Mouse (Mus musculus) kidney, embryonic 14.5 days (tissue): ENCODE data around the gene Zbtb5. TPM values are rescaled to one million over a fixed set of nuclear protein-coding genes. Genes with fewer than 3 reads are reported as not detected.

Experiments used
- ATAC-seq: fragments of 200-750 bp; cut with Nextera tagmentation; 2 replicates; pipeline ENCODE4 v1.8.0; 2017; ENCODE audit warnings: moderate number of reproducible peaks, mild to moderate bottlenecking, moderate TSS enrichment, moderate library complexity; ENCODE audit not compliant: low FRiP score, low TSS enrichment
- H3K27ac ChIP-seq: fragments of 300-500 bp; sonication (generic); 2 replicates; pipeline ENCODE4 v1.5.1; 2014; ENCODE audit warnings: low read depth, mild to moderate bottlenecking, low read length, moderate library complexity, mixed read lengths
- H3K27me3 ChIP-seq: fragments of 300-500 bp; sonication (generic); 2 replicates; pipeline ENCODE4 v1.6.1; 2014; ENCODE audit warnings: mild to moderate bottlenecking, low read length; ENCODE audit not compliant: control insufficient read depth, insufficient read depth
- H3K36me3 ChIP-seq: fragments of 300-500 bp; sonication (generic); 2 replicates; pipeline ENCODE4 v1.6.1; 2014; ENCODE audit warnings: low read length, mixed read lengths; ENCODE audit not compliant: control insufficient read depth, insufficient read depth
- H3K4me1 ChIP-seq: fragments of 300-500 bp; sonication (generic); 2 replicates; pipeline ENCODE4 v1.6.1; 2014; ENCODE audit warnings: low read length, mixed read lengths; ENCODE audit not compliant: control insufficient read depth, insufficient read depth
- H3K4me2 ChIP-seq: fragments of 300-500 bp; sonication (generic); replicated peaks from 2 replicates; pipeline ENCODE4 v1.6.1; 2014; ENCODE audit warnings: low read depth, mild to moderate bottlenecking, low read length
- H3K4me3 ChIP-seq: fragments of 300-500 bp; sonication (generic); 2 replicates; pipeline ENCODE4 v1.5.1; 2014; ENCODE audit warnings: mild to moderate bottlenecking, low read length
- H3K9ac ChIP-seq: fragments of 300-500 bp; sonication (generic); 2 replicates; pipeline ENCODE4 v1.6.1; 2014; ENCODE audit warnings: low read depth, mild to moderate bottlenecking, low read length, moderate library complexity
- H3K9me3 ChIP-seq: fragments of 300-500 bp; sonication (generic); 2 replicates; pipeline ENCODE4 v1.6.1; 2016; ENCODE audit warnings: low read length; ENCODE audit not compliant: control insufficient read depth
- WGBS: fragments of 180-500 bp; shearing (Covaris S2); extraction: QIAGEN DNeasy Blood & Tissue Kit; methylation state at CpG from one replicate; pipeline ENCODE4 v1.1.7; 2014; 5-methylcytosine and 5-hydroxymethylcytosine counted together
- polyA plus RNA-seq: library from polyadenylated mRNA; unstranded; fragments of >200 nt; fragmentation: Nextera tagmentation; extraction: Ambion mirVana; gene quantifications from 2 replicates; pipeline ENCODE4 v1.2.1, GENCODE M21; 2014

Gene Zbtb5
- polyA plus RNA-seq, 1 experiment from 2014 or later, result 27.2 TPM

- Histone ChIP-seq H3K9ac (no peak overlapping the region), H3K36me3 (no peaks in the 10 kb centered on the region), H3K27ac (no peak overlapping the region), H3K4me3 (no peak overlapping the region), H3K9me3 (no peaks in the 10 kb centered on the region), H3K4me2 (no peak overlapping the region), H3K27me3 (no peaks in the 10 kb centered on the region), H3K4me1 (peaks cover 19% of the 10 kb centered on the region)
- 13% methylated on average over 3 of the region's 3 CpGs for WGBS
- ATAC-seq, result no peak
Measured at GRCm38 (mm10) chr4:45015615-45016014, 3.4 kb upstream of the Zbtb5 start.

GRCm38 (mm10) chr4:45013537-45013936, 1.3 kb upstream of the Zbtb5 start:
- Histone ChIP-seq H3K4me1 (peaks cover 21% of the 10 kb centered on the region), H3K9me3 (no peaks in the 10 kb centered on the region), H3K4me2 (peak overlapping the region; percentile 79), H3K9ac (peak overlapping the region; percentile 81; the same call in 1 of the 2 replicates), H3K27me3 (no peaks in the 10 kb centered on the region), H3K4me3 (peak overlapping the region; percentile 69), H3K36me3 (no peaks in the 10 kb centered on the region), H3K27ac (peak overlapping the region; percentile 4; the same call in 1 of the 2 replicates)
- no peak for ATAC-seq
- 2% methylated on average over 2 of the region's 2 CpGs for WGBS

- H3K9ac ChIP-seq, result peak overlapping the region; percentile 81
- H3K27ac ChIP-seq, result peak overlapping the region; percentile 70; the same call in 1 of the 2 replicates
- H3K27me3 ChIP-seq, result no peaks in the 10 kb centered on the region
- 1% methylated on average over 13 of the region's 13 CpGs for WGBS
- no peak for ATAC-seq
- peak overlapping the region; percentile 79 for H3K4me2 ChIP-seq
- H3K9me3 ChIP-seq, result no peaks in the 10 kb centered on the region
- peak overlapping the region; percentile 69 for H3K4me3 ChIP-seq
- H3K36me3 ChIP-seq, result no peaks in the 10 kb centered on the region
- H3K4me1 ChIP-seq, result peaks cover 21% of the 10 kb centered on the region
Measured at GRCm38 (mm10) chr4:45013031-45013431, 819 bp upstream of the Zbtb5 start.

- Histone ChIP-seq H3K27ac (peak overlapping the region; percentile 90), H3K9me3 (no peaks in the 10 kb centered on the region), H3K4me1 (peaks cover 21% of the 10 kb centered on the region), H3K36me3 (no peaks in the 10 kb centered on the region), H3K27me3 (no peaks in the 10 kb centered on the region), H3K4me3 (peak overlapping the region; percentile 69), H3K9ac (peak overlapping the region; percentile 76), H3K4me2 (peak overlapping the region; percentile 77)
- peak; percentile 86 for ATAC-seq
- under 1% methylated on average over 31 of the region's 31 CpGs for WGBS
Measured at GRCm38 (mm10) chr4:45011581-45012104, 569 bp downstream of the Zbtb5 start.

- WGBS, result 8% methylated on average over 11 of the region's 11 CpGs
- Histone ChIP-seq H3K4me3 (peak overlapping the region; percentile 69), H3K9me3 (no peaks in the 10 kb centered on the region), H3K9ac (peak overlapping the region; percentile 76), H3K27me3 (no peaks in the 10 kb centered on the region), H3K4me2 (peak overlapping the region; percentile 77), H3K27ac (peak overlapping the region; percentile 90), H3K4me1 (peaks cover 21% of the 10 kb centered on the region), H3K36me3 (no peaks in the 10 kb centered on the region)
- no peak for ATAC-seq
Measured at GRCm38 (mm10) chr4:45010806-45011415, 1.3 kb downstream of the Zbtb5 start.

- H3K27ac ChIP-seq, result no peak overlapping the region
Measured at GRCm38 (mm10) chr4:45005452-45005851, 6.8 kb downstream of the Zbtb5 start.

GRCm38 (mm10) chr4:45000001-45000400, 12.2 kb downstream of the Zbtb5 start:
- 0 out of 2 replicates have a peak, but pooled peaks cover under 1% of the 10 kb centered on the region for H3K36me3 ChIP-seq
- H3K4me2 ChIP-seq, result no peak overlapping the region
- H3K4me1 ChIP-seq, result no peaks in the 10 kb centered on the region
- no peak for ATAC-seq
- H3K9me3 ChIP-seq, result no peaks in the 10 kb centered on the region
- no peak overlapping the region for H3K4me3 ChIP-seq
- H3K9ac ChIP-seq, result no peak overlapping the region
- H3K27me3 ChIP-seq, result no peaks in the 10 kb centered on the region
- H3K27ac ChIP-seq, result no peak overlapping the region
- 90% methylated on average over 6 of the region's 6 CpGs for WGBS

More at GRCm38 (mm10) chr4:45005452-45005851, 6.8 kb downstream of the Zbtb5 start:
- Histone ChIP-seq H3K36me3 (no peaks in the 10 kb centered on the region), H3K4me1 (peaks cover 9% of the 10 kb centered on the region), H3K9me3 (no peaks in the 10 kb centered on the region), H3K9ac (no peak overlapping the region), H3K4me3 (no peak overlapping the region), H3K27me3 (no peaks in the 10 kb centered on the region), H3K4me2 (no peak overlapping the region)
- ATAC-seq, result no peak
- 81% methylated on average over 3 of the region's 3 CpGs for WGBS

- no peak overlapping the region for H3K4me3 ChIP-seq
- H3K27me3 ChIP-seq, result no peaks in the 10 kb centered on the region
- H3K36me3 ChIP-seq, result peaks cover 15% of the 10 kb centered on the region
- no peak overlapping the region for H3K4me2 ChIP-seq
- H3K9me3 ChIP-seq, result no peaks in the 10 kb centered on the region
- H3K27ac ChIP-seq, result no peak overlapping the region
- H3K4me1 ChIP-seq, result no peaks in the 10 kb centered on the region
- 73% methylated on average over 3 of the region's 3 CpGs for WGBS
- no peak overlapping the region for H3K9ac ChIP-seq
- no peak for ATAC-seq
Measured at GRCm38 (mm10) chr4:44998071-44998470, 14.1 kb downstream of the Zbtb5 start.

- no peaks in the 10 kb centered on the region for H3K4me1 ChIP-seq
- no peak for ATAC-seq
- H3K4me2 ChIP-seq, result no peak overlapping the region
- H3K27me3 ChIP-seq, result no peaks in the 10 kb centered on the region
- H3K9ac ChIP-seq, result no peak overlapping the region
- H3K36me3 ChIP-seq, result peaks cover 36% of the 10 kb centered on the region
- H3K9me3 ChIP-seq, result no peaks in the 10 kb centered on the region
- H3K27ac ChIP-seq, result no peak overlapping the region
- 84% methylated on average over 18 of the region's 18 CpGs for WGBS
- no peak overlapping the region for H3K4me3 ChIP-seq
Measured at GRCm38 (mm10) chr4:44994776-44995175, 17.4 kb downstream of the Zbtb5 start.
